Mouse (Mus musculus): ENCODE measurements around the gene Fbxl14. TPM values are rescaled to one million over a fixed set of nuclear protein-coding genes. Genes with fewer than 3 reads are reported as not detected.

Gene Fbxl14
- total and polyA plus RNA-seq, 3 experiments = 58.1 to 65.4 TPM; not detected in 1

GRCm38 (mm10) chr6:119431751-119432324 is 47.6 kb upstream of the Fbxl14 start:
- no peaks in the 10 kb centered on the region for H3K36me3 ChIP-seq (ENCODE audit: control insufficient read depth in 1 of 2, insufficient read depth in 2 of 2, low read length in 2 of 2)
- H3K27me3 ChIP-seq (ENCODE audit: control insufficient read depth in 1 of 2, insufficient read depth in 2 of 2, low read length in 2 of 2) = no peaks in the 10 kb centered on the region
- no peak overlapping the region for H3K9ac ChIP-seq (ENCODE audit: control insufficient read depth, low read depth, low read length, poor library complexity, severe bottlenecking)
- H3K27ac ChIP-seq (ENCODE audit: control insufficient read depth, low read depth, low read length) = no peak overlapping the region
- H3K4me3 ChIP-seq (ENCODE audit: control insufficient read depth in 1 of 2, insufficient read depth in 1 of 2, low read depth in 2 of 2, low read length in 2 of 2) = no peak overlapping the region
- no peaks in the 10 kb centered on the region for H3K4me1 ChIP-seq (ENCODE audit: control insufficient read depth in 1 of 2, insufficient read depth in 2 of 2, low read length in 2 of 2)
- H3K9me3 ChIP-seq (replicated peaks; ENCODE audit: insufficient read depth, low read length) = no peaks in the 10 kb centered on the region
- H3K79me2 ChIP-seq (ENCODE audit: control insufficient read depth, insufficient read depth, low read length, poor library complexity) = no peaks in the 10 kb centered on the region
- DNase-seq (ENCODE audit: low read depth, low spot score) = no peak
- TF ChIP-seq USF2 (IDR thresholded peaks at IDR 0.05; ENCODE audit: borderline replicate concordance in 1 of 2, insufficient read depth in 1 of 2, low read depth in 1 of 2, low read length in 2 of 2) (no peak), TAL1 (IDR thresholded peaks at IDR 0.05; ENCODE audit: low read length) (no peak), EP300 (IDR thresholded peaks at IDR 0.05; ENCODE audit: low read depth in 1 of 2, low read length in 2 of 2) (no peak), GABPA (IDR thresholded peaks at IDR 0.05; ENCODE audit: low read depth, low read length) (no peak), JUND (IDR thresholded peaks at IDR 0.05; ENCODE audit: low read depth, low read length) (no peak), POLR2A (IDR thresholded peaks at IDR 0.05; ENCODE audit: control insufficient read depth in 1 of 2, insufficient read depth in 1 of 2, low read depth in 1 of 2, low read length in 2 of 2, poor library complexity in 1 of 2) (no peak), GATA1 (IDR thresholded peaks at IDR 0.05; ENCODE audit: low read depth, low read length) (no peak), BHLHE40 (IDR thresholded peaks at IDR 0.05; ENCODE audit: borderline replicate concordance, low read depth, low read length) (no peak), RCOR1 (IDR thresholded peaks at IDR 0.05; ENCODE audit: low read depth, low read length) (no peak), HCFC1 (IDR thresholded peaks at IDR 0.05; ENCODE audit: low read depth, low read length) (no peak), ELF1 (IDR thresholded peaks at IDR 0.05; ENCODE audit: low read depth, low read length) (no peak), MAFK (IDR thresholded peaks at IDR 0.05; ENCODE audit: borderline replicate concordance, low read depth, low read length) (no peak), CHD2 (IDR thresholded peaks at IDR 0.05; ENCODE audit: low read length) (no peak), ZNF384 (IDR thresholded peaks at IDR 0.05; ENCODE audit: low read depth, low read length) (no peak), ZC3H11A (IDR thresholded peaks at IDR 0.05; ENCODE audit: low read depth, low read length) (no peak), ZMIZ1 (IDR thresholded peaks at IDR 0.05; ENCODE audit: low read depth, low read length) (no peak), MYB (IDR thresholded peaks at IDR 0.05; ENCODE audit: low read depth, low read length) (no peak), TCF12 (IDR thresholded peaks at IDR 0.05; ENCODE audit: low read depth, low read length) (no peak), USF1 (IDR thresholded peaks at IDR 0.05; ENCODE audit: low read depth, low read length) (no peak), TBP (IDR thresholded peaks at IDR 0.05; ENCODE audit: low read depth, low read length) (no peak)

- Histone ChIP-seq H3K9ac (ENCODE audit: control insufficient read depth, low read depth, low read length, poor library complexity, severe bottlenecking) (no peak overlapping the region), H3K27ac (ENCODE audit: control insufficient read depth, low read depth, low read length) (no peak overlapping the region), H3K4me1 (ENCODE audit: control insufficient read depth in 1 of 2, insufficient read depth in 2 of 2, low read length in 2 of 2) (no peaks in the 10 kb centered on the region), H3K36me3 (ENCODE audit: control insufficient read depth in 1 of 2, insufficient read depth in 2 of 2, low read length in 2 of 2) (no peaks in the 10 kb centered on the region), H3K4me3 (ENCODE audit: control insufficient read depth in 1 of 2, insufficient read depth in 1 of 2, low read depth in 2 of 2, low read length in 2 of 2) (no peak overlapping the region), H3K27me3 (ENCODE audit: control insufficient read depth in 1 of 2, insufficient read depth in 2 of 2, low read length in 2 of 2) (peaks cover 0 to 2% of the 10 kb centered on the region in 2 experiments; a peak in 2 of 4 replicates), H3K79me2 (ENCODE audit: control insufficient read depth, insufficient read depth, low read length, poor library complexity) (no peaks in the 10 kb centered on the region), H3K9me3 (replicated peaks; ENCODE audit: insufficient read depth, low read length) (no peaks in the 10 kb centered on the region)
- TF ChIP-seq SIN3A (IDR thresholded peaks at IDR 0.05; ENCODE audit: low read length) = no peak
- no peak for TF ChIP-seq ZKSCAN1 (IDR thresholded peaks at IDR 0.05; ENCODE audit: low read depth, low read length)
- TF ChIP-seq GATA1 (IDR thresholded peaks at IDR 0.05; ENCODE audit: low read depth, low read length) = no peak
- TF ChIP-seq ZC3H11A (IDR thresholded peaks at IDR 0.05; ENCODE audit: low read depth, low read length) = no peak
- TF ChIP-seq KAT2A (conservative IDR thresholded peaks at IDR 0.05; ENCODE audit: low read depth, low read length) = no peak
- no peak for TF ChIP-seq ELF1 (IDR thresholded peaks at IDR 0.05; ENCODE audit: low read depth, low read length)
- TF ChIP-seq JUND (IDR thresholded peaks at IDR 0.05; ENCODE audit: low read depth, low read length) = no peak
- no peak for TF ChIP-seq POLR2A (IDR thresholded peaks at IDR 0.05; ENCODE audit: control insufficient read depth in 1 of 2, insufficient read depth in 1 of 2, low read depth in 1 of 2, low read length in 2 of 2, poor library complexity in 1 of 2)
- no peak for TF ChIP-seq CHD1 (IDR thresholded peaks at IDR 0.05; ENCODE audit: low read depth, low read length)
- TF ChIP-seq MYC (IDR thresholded peaks at IDR 0.05; ENCODE audit: low read depth, low read length) = no peak
- TF ChIP-seq NELFE (IDR thresholded peaks at IDR 0.05; ENCODE audit: low read depth, low read length) = no peak
- TF ChIP-seq RCOR1 (IDR thresholded peaks at IDR 0.05; ENCODE audit: low read depth, low read length) = no peak
- TF ChIP-seq TBP (IDR thresholded peaks at IDR 0.05; ENCODE audit: low read depth, low read length) = no peak
- TF ChIP-seq USF2 (IDR thresholded peaks at IDR 0.05; ENCODE audit: borderline replicate concordance in 1 of 2, insufficient read depth in 1 of 2, low read depth in 1 of 2, low read length in 2 of 2) = no peak
- TF ChIP-seq E2F4 (IDR thresholded peaks at IDR 0.05; ENCODE audit: borderline replicate concordance, low read depth, low read length) = no peak
- no peak for DNase-seq (ENCODE audit: low read depth, low spot score)
Observed at GRCm38 (mm10) chr6:119434394-119434793, 45.1 kb upstream of the Fbxl14 start.

Data from MEL (cell line).